Mouse (Mus musculus) hindbrain, embryonic 16.5 days (tissue): ENCODE results near the gene Prkag3. TPM values are rescaled to one million over a fixed set of nuclear protein-coding genes. Genes with fewer than 3 reads are reported as not detected.

Experiments used
- ATAC-seq: fragments of 200-750 bp; cut with Nextera tagmentation; 2 replicates; pipeline ENCODE4 v1.8.0; 2017; ENCODE audit warnings: moderate TSS enrichment, moderate library complexity
- H3K27ac ChIP-seq: fragments of 300-500 bp; sonication (generic); 2 replicates; pipeline ENCODE4 v1.5.1; 2014; ENCODE audit warnings: low read depth, mild to moderate bottlenecking, control low read depth, low read length, moderate library complexity
- H3K27me3 ChIP-seq: fragments of 300-500 bp; sonication (generic); replicated peaks from 2 replicates; pipeline ENCODE4 v1.6.1; 2014; ENCODE audit warnings: low read length; ENCODE audit not compliant: control insufficient read depth, insufficient read depth
- H3K36me3 ChIP-seq: fragments of 300-500 bp; sonication (generic); 2 replicates; pipeline ENCODE4 v1.6.1; 2014; ENCODE audit warnings: mild to moderate bottlenecking, low read length, moderate library complexity, mixed read lengths; ENCODE audit not compliant: control insufficient read depth, insufficient read depth
- H3K4me1 ChIP-seq: fragments of 300-500 bp; sonication (generic); 2 replicates; pipeline ENCODE4 v1.6.1; 2014; ENCODE audit warnings: low read depth, low read length; ENCODE audit not compliant: control insufficient read depth, insufficient read depth
- H3K4me2 ChIP-seq: fragments of 300-500 bp; sonication (generic); 2 replicates; pipeline ENCODE4 v1.6.1; 2014; ENCODE audit warnings: mild to moderate bottlenecking, low read length, control low read depth, moderate library complexity
- H3K4me3 ChIP-seq: fragments of 300-500 bp; sonication (generic); 2 replicates; pipeline ENCODE4 v1.5.1; 2014; ENCODE audit warnings: mild to moderate bottlenecking, low read length, control low read depth, moderate library complexity
- H3K9ac ChIP-seq: fragments of 300-500 bp; sonication (generic); 2 replicates; pipeline ENCODE4 v1.6.1; 2014; ENCODE audit warnings: low read depth, mild to moderate bottlenecking, control low read depth, low read length, moderate library complexity
- H3K9me3 ChIP-seq: fragments of 300-500 bp; sonication (generic); 2 replicates; pipeline ENCODE4 v1.6.1; 2014; ENCODE audit warnings: mild to moderate bottlenecking, low read length, moderate library complexity; ENCODE audit not compliant: control insufficient read depth
- WGBS: fragments of 180-500 bp; shearing (Covaris S2); extraction: QIAGEN DNeasy Blood & Tissue Kit; methylation state at CpG from one replicate; pipeline ENCODE4 v1.1.7; 2014; 5-methylcytosine and 5-hydroxymethylcytosine counted together
- polyA plus RNA-seq: library from polyadenylated mRNA; unstranded; fragments of >200 nt; fragmentation: Nextera tagmentation; extraction: Ambion mirVana; gene quantifications from 2 replicates; pipeline ENCODE4 v1.2.1, GENCODE M21; 2015

Prkag3 gene
- polyA plus RNA-seq, 1 experiment from 2014 or later: 0.13 TPM

DNA sequence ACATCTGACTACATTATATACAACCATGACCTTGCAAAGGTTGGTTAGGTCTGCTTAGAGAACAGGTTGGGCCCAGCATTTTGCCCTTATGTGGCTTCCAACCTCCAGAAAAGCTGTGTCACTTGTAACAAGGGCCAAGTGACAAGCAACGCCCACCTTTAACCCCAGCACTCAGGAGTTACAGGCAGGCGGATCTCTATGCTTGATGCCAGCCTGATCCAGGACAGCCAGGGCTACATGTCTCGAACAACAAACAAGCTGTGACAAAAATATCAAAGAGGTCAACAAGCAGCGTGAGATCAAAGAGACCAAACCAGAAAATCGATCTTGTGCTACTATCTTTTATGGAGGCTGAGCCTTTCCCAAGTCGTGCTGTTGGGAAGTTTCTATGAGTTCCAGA lies 27.4 kb downstream of the Prkag3 start:
- H3K4me3 ChIP-seq: no peak overlapping the region
- ATAC-seq: no peak
- H3K9me3 ChIP-seq: no peaks in the 10 kb centered on the region
- no peaks in the 10 kb centered on the region for H3K4me1 ChIP-seq
- no peaks in the 10 kb centered on the region for H3K27me3 ChIP-seq
- WGBS: 69% methylated on average over 6 of the region's 6 CpGs
- no peak overlapping the region for H3K9ac ChIP-seq
- no peak overlapping the region for H3K4me2 ChIP-seq
- no peak overlapping the region for H3K27ac ChIP-seq
- H3K36me3 ChIP-seq: no peaks in the 10 kb centered on the region

DNA sequence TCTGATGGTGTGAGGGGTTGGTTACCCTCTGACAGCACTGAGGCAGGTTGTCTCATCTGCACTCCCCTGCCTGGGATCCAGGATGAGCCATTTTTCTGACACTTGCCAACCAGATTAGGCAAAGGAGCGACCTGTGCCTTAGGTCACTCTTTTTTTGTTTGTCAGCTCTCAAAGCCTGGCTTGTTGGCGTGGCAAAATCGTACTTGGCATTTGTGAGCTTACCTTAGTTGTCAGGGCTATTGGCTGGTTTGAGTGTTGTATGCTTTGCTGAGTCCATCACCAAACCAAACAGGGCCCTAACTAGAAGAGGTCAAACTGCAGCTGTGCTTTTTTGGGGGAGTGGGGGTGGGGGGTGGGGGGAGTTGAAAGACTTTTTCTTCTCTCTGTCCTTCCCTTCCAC lies 29.7 kb downstream of the Prkag3 start:
- WGBS: 86% methylated on average over 3 of the region's 3 CpGs
- Histone ChIP-seq H3K36me3 (no peaks in the 10 kb centered on the region), H3K9ac (no peak overlapping the region), H3K9me3 (no peaks in the 10 kb centered on the region), H3K4me3 (no peak overlapping the region), H3K27me3 (no peaks in the 10 kb centered on the region), H3K4me1 (no peaks in the 10 kb centered on the region), H3K4me2 (no peak overlapping the region), H3K27ac (no peak overlapping the region)
- ATAC-seq: no peak

DNA sequence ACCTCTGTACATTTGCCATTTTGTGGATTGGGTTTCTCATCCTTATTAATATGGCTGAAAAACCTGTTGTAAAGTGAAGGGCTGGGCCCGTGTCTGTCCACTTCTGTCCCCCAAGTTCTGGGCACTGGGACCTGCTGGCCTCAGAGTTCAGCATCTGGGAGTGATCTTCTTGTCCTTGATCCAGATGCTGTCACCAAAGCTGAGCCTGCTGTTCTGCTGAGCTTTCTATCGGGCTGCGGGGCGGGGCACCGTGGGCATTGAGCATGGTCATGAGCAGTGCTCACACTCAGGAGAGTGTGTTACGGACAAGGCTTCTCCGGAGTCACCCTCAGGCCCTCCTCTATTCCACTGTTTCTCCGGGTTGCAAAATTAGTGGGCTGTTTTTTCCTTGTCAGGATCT lies 30.9 kb downstream of the Prkag3 start:
- H3K27ac ChIP-seq: no peak overlapping the region
- no peaks in the 10 kb centered on the region for H3K36me3 ChIP-seq
- ATAC-seq: no peak
- 88% methylated on average over 8 of the region's 8 CpGs for WGBS
- no peaks in the 10 kb centered on the region for H3K9me3 ChIP-seq
- H3K4me1 ChIP-seq: peaks cover 5% of the 10 kb centered on the region
- no peaks in the 10 kb centered on the region for H3K27me3 ChIP-seq
- no peak overlapping the region for H3K4me3 ChIP-seq
- H3K4me2 ChIP-seq: no peak overlapping the region
- H3K9ac ChIP-seq: no peak overlapping the region

DNA sequence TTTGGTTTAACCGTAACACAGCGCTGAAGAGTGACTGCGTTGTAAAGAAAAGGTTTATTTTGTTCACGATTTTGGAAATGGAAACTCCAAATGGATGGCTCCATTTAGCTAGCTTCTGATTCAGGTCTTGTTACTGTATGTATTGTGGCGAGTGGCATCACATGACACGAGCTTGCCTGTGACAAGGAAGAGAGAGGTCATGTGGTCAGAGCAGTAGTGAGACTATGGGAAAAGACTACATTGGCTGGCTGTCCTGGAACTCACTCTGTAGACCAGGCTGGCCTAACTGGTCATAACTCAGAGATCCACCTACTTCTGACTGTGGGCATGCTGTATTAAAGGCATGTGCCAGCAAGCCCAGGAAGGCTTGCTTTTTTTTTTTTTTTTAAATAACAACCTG lies 33.1 kb downstream of the Prkag3 start:
- Histone ChIP-seq H3K9me3 (no peaks in the 10 kb centered on the region), H3K4me1 (peaks cover 7% of the 10 kb centered on the region)

DNA sequence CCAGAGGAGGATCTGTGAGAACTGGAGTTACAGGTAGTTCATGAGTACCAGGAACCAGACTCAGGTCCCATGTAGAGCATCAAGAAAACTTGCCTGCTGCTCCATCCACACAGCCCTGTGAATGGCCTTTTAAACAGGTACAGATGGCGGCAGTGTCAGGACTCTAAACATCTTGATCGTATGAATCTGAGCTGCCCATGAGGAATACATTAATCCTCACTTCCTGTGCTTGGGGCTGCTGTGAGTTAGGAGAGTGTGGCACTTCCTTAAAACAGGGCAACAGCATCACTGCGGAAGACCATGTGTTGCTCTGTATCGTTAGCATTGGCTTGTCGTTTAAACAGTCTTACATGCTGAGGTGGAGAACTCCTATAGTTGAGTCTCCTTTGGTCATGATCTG lies 33.6 kb downstream of the Prkag3 start:
- Histone ChIP-seq H3K4me1 (peaks cover 7% of the 10 kb centered on the region), H3K4me2 (no peak overlapping the region), H3K9ac (no peak overlapping the region), H3K36me3 (no peaks in the 10 kb centered on the region), H3K27me3 (no peaks in the 10 kb centered on the region), H3K27ac (no peak overlapping the region), H3K4me3 (no peak overlapping the region), H3K9me3 (no peaks in the 10 kb centered on the region)
- WGBS: 71% methylated on average over 5 of the region's 5 CpGs
- no peak for ATAC-seq

More for the DNA sequence above, 33.1 kb downstream of the Prkag3 start:
- Histone ChIP-seq H3K36me3 (no peaks in the 10 kb centered on the region), H3K27me3 (no peaks in the 10 kb centered on the region), H3K4me2 (no peak overlapping the region), H3K27ac (no peak overlapping the region), H3K4me3 (no peak overlapping the region), H3K9ac (no peak overlapping the region)
- 92% methylated on average over 6 of the region's 6 CpGs for WGBS
- ATAC-seq: no peak

DNA sequence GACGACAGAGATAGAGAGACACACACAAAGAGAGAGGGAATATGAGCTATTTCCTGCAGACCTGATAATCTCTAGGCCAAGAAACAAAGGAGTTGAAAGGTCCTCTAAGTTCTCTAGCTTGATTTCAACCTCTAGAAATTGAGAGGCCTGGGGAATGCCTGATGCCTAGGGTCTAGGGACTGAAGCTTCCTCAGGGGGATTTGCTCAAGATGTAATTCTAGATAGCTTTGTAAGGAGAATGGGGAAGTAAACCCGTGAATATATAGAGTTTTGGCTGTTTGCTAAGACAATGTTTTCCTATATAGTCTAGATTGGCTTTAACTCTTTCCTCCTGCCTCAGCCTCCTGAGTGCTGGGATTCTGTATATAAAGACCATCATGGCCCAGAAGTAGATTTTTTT lies 34.1 kb downstream of the Prkag3 start:
- Histone ChIP-seq H3K27me3 (no peaks in the 10 kb centered on the region), H3K36me3 (no peaks in the 10 kb centered on the region), H3K27ac (no peak overlapping the region), H3K9ac (no peak overlapping the region), H3K4me3 (no peak overlapping the region), H3K4me2 (no peak overlapping the region), H3K4me1 (peaks cover 7% of the 10 kb centered on the region), H3K9me3 (no peaks in the 10 kb centered on the region)
- no peak for ATAC-seq
- WGBS: 58% methylated on average over 2 of the region's 2 CpGs

DNA sequence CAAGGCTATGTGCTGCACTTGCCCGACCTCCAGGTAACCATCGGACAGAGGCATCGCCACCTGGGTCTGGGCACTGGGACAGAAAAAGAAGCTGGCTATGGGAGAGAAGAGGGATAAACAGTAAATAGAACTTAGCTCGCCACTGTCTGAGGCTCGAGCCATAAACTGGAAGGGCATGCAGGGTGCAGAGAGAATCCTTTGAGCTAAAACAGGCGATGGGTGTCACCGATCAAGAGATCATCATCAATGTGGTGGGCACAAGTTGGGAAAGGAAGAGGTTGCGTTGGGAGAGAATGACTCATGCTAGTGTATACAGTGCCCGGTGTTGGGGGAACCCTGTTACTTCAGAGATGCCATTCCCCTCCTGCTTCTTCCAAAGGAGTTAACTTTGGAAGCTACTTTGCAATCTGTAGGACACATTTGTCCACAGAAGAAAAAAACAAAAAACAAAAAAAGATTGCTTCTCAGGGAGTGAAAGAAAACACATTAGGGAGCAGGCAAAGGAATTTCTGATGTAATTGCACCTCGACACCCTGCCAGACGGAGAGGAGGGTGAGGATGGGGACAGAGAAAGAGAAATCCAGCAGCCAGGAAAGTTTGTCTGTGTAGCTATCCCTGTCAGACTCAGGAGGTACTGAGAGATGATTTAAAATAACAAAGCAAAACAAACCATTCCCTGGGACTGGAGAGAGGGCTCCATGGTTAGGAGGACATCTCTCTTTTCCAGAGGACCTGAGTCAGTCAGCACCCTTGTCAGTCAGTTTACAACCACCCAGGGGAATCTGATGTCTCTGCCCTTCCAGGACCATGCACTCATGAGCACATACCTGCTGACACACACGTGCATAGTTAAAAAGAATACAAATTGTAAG lies 34.9 kb downstream of the Prkag3 start:
- Histone ChIP-seq H3K4me1 (peaks cover 7% of the 10 kb centered on the region), H3K4me3 (peak overlapping the region; percentile 44), H3K27ac (no peak overlapping the region), H3K27me3 (no peaks in the 10 kb centered on the region), H3K4me2 (peak overlapping the region; percentile 85), H3K36me3 (no peaks in the 10 kb centered on the region), H3K9me3 (no peaks in the 10 kb centered on the region), H3K9ac (peak overlapping the region; percentile 60; the same call in 1 of the 2 replicates)
- no peak for ATAC-seq
- WGBS: 29% methylated on average over 12 of the region's 12 CpGs

DNA sequence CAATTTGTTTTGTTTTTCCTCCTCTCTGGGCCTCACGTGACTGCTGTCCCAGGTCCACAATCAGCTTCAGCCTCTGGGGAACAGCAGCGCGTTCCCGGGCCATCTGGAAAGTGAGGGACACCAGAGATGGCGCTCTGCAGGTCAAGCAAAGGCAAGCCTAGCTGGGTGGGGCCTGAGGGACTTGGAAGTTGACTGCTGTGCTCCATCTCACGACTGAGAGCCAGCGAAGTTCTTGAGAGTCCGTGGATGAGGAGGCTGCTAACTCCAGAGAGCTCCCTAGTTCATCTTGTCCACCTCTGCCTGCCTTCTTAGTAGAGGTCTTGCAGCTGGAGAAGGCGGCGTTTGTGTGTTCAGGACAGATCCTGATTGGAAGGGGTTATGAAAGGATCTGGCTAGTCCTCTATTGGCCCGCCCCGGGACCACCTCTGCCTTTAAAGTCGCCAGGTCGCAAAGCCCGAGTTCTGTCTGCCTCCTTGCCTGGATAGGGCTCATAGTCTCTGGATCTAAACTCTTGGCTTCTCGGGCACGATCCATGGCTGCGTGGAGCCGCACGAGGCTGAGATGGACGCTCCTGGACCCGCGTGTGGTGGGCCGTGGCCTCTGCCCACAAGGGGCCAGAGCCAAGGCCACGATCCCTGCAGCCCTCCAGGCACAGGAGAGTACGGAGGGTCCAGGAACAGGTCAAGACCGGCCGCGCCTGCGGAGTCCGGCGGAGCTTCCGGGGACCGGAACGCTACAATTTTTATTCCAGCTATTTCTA lies 35.7 kb downstream of the Prkag3 start, which contains the start of gene Cyp27a1:
TSS of gene Cyp27a1 (plus strand) at position 476 of the 760 bp plus-strand sequence.
- H3K9me3 ChIP-seq: no peaks in the 10 kb centered on the region
- ATAC-seq: 0 out of 2 replicates have a peak, but pooled peaks have one; percentile 40
- H3K36me3 ChIP-seq: no peaks in the 10 kb centered on the region
- peak within 1 kb of the TSS; percentile 44 for H3K4me3 ChIP-seq
- H3K27me3 ChIP-seq: no peaks in the 10 kb centered on the region
- 1% methylated on average over 35 of the region's 35 CpGs for WGBS
- H3K27ac ChIP-seq: no peak within 1 kb of the TSS
- H3K9ac ChIP-seq: peak within 1 kb of the TSS; percentile 60
- H3K4me1 ChIP-seq: peaks cover 7% of the 10 kb centered on the region
- H3K4me2 ChIP-seq: peak within 1 kb of the TSS; percentile 85

DNA sequence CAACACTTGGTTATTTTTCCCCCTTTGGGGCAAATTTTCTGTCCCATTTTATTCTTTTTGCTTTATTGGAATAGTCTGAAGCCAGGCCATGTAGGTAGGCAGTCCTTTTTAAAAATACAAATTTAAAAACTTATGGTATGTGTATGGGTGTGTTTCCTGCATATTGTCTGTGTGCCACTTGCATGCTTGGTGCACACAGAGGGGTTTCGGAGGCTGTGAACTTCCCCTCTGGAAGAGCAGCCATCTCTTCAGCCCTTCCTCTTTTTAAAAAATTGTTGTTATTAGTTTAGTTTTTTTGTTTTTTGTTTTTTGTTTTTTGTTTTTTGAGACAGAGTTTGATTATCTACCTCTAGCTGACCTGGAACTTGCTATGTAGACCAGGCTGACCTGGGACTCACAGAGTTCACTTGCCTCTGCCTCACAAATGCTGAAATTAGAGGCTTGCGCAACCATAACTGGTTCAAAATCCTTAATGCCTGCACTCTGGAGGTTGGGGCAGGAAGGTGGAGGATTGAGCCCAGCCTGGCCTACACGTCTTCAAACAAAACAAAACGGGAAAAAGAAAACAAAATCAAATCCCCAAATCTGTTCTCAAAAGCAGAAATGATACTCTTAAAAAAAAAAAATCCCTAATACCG lies 36.4 kb downstream of the Prkag3 start:
- ATAC-seq: no peak
- 39% methylated on average over 5 of the region's 5 CpGs for whole genome bisulfite sequencing
- no peak overlapping the region for H3K9ac ChIP-seq

More for the DNA sequence above, 36.4 kb downstream of the Prkag3 start:
- no peak overlapping the region; the same call in 1 of the 2 replicates for H3K4me3 ChIP-seq
- peak overlapping the region; percentile 85 for H3K4me2 ChIP-seq
- no peaks in the 10 kb centered on the region for H3K27me3 ChIP-seq
- H3K4me1 ChIP-seq: peaks cover 7% of the 10 kb centered on the region
- H3K27ac ChIP-seq: no peak overlapping the region
- no peaks in the 10 kb centered on the region for H3K36me3 ChIP-seq
- no peaks in the 10 kb centered on the region for H3K9me3 ChIP-seq
